Mouse (Mus musculus) heart, postnatal 36 days (tissue): ENCODE data around the gene Lin37. TPM values are rescaled to one million over a fixed set of nuclear protein-coding genes. Genes with fewer than 3 reads are reported as not detected.

ENCODE experiments used
- DNase-seq, 2 experiments: peaks; one replicate each; pipeline ENCODE4 v3.0.0; 2021 to 2022
- intact Hi-C: fragments of 180-260 bp; cut with DNase I; formaldehyde crosslinking; loops from one replicate; pipeline ENCODE4 v1.15.1; 2025
- microRNA-seq, 2 experiments: library from miRNA; unstranded; fragments of <30 nt; microRNA quantifications; one replicate each; pipeline ENCODE4 v1.2.0; 2021; ENCODE audit warnings: borderline number of aligned reads in 2 of 2
- total RNA-seq, 2 experiments: library from RNA; stranded (reverse); gene quantifications; 2 replicates each; pipeline ENCODE4 v1.2.3; 2021

Gene Lin37
- total RNA-seq, 2 experiments from 2014 or later, result 13.4 to 16.0 TPM

DNA sequence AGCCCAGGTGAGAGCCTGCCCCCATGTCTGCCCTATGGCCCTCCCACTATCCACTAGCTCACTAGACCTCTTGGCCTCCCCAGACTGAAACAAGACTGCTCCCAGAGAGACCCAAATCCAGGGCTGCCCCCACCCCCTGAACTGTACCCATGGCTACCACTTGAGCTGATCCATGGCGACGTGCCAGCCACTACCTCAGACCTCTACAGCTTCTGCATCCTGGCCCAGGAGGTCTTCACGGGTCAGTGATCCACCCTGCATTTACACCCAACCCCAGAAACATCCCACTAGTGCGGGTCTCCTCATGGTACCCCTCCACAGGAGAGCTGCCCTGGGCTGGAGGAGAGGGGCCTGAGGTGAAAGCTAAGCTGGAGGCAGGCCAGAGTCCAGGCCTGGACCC is 39.2 kb downstream of the Lin37 start:
- intact Hi-C loops, result no loop called here
- DNase-seq, result no peak

DNA sequence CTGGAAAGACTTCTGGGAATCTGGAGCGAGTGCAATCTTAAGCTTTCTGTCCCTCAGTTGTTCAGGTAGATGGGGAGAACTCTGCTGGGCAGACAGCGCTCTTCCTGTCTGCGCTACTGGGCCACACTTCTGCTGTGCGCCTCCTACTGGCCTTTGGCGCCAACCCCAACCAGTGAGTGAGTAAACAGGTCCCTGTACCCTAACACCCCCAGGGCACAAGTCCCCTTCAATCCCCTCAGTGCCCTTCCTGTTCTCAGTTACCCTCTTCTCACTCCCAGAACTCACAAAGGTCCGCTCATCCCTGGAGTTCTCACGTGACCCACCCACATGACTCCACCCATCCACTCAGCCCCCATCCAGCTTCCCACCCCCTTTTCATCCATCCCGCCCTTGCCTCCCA is 41.3 kb downstream of the Lin37 start:
- intact Hi-C loops, result no loop called here
- no peak for DNase-seq

DNA sequence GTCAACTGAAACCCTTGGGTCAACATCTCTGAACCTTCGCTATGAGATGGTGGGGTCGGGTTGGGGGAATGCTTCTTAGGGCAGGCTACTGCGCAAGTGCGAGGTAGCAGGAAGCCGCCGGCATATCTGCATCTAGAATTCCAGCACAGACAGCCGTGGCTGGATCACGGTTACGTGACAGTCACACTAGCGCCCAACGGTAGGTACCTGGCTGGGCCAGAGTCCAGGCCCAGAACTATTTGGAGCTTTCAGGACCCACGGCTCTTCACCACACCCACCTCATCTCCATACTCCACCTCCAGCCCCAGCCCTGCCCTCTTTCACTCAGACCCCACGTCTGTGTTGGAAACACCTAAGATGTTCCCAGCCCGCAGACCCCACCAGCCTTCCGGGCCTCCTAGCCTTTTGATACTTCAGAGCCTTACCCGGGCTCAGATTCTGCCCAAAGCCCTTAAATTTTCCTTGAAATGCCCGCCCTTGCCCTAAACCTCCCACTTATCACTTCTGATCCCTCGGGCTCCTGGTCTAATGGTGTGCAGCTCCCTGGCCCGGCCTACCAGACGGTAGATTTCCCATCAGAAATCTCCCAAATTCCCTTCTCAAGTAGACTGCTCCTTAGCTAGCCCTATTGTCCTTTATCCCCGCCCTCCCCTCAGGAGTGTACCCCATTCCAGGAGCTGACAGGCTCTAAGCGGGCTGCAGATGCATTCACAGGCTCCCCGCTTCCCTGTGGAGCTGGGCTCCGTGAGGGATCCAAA is 44.5 kb downstream of the Lin37 start:
- intact Hi-C loops, result no loop called here
- DNase-seq, result no peak

DNA sequence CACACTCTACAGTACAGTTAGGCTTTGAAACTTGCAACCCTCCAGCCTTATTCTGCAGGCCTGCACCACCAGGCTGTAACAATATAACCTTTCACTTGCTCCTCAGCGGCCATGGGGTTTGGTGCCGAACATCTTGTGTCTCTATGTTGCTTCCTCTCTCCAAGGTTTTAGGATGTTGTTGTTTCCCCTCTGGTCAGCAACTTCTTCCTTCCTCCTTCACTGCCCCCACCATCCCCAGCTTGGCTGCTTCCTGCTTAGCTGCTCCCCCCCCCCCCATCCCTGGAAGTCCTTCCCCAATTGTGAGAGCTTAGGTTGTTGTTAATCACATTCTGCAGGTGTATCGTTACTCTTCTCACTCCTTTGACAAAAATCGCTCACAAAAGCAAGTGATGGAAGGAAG is 51.6 kb downstream of the Lin37 start:
- intact Hi-C loops, result no loop called here
- no peak for DNase-seq

Small RNA genes within 50 kb of the gene (microRNA-seq; reads per million reads assigned to microRNA genes)
- gene Gm38670 (3.4 to 4.3 reads per million in 2 experiments), gene Mir3569 (0 to 1.3 reads per million in 2 experiments)

Other genes starting within 250 kb of the Lin37 start
- gene Syne4, start 245.0 kb downstream of the Lin37 start, total RNA-seq, result 1 to 10 TPM in 1 of 2 experiments, under 1 TPM in 1; 0.81 to 1.3 TPM
- under 1 TPM; 0.65 to 0.78 TPM for gene E130208F15Rik, start 238.1 kb downstream of the Lin37 start, total RNA-seq
- gene Sdhaf1, start 235.9 kb downstream of the Lin37 start, total RNA-seq, result 10 to 100 TPM; 12.0 to 12.5 TPM
- 1 to 10 TPM; 1.3 to 1.4 TPM for gene Lrfn3, start 197.1 kb downstream of the Lin37 start, total RNA-seq
- gene Tyrobp, start 146.1 kb downstream of the Lin37 start, total RNA-seq, result 10 to 100 TPM; 22.1 to 22.4 TPM
- not detected for gene Hcst, start 140.0 kb downstream of the Lin37 start, total RNA-seq
- gene Nfkbid, start 138.1 kb downstream of the Lin37 start, total RNA-seq, result under 1 TPM; 0.27 to 0.28 TPM
- gene Aplp1, start 114.3 kb downstream of the Lin37 start, total RNA-seq, result 1 to 10 TPM; 2.7 to 3.1 TPM
- not detected for gene Kirrel2, start 102.1 kb downstream of the Lin37 start, total RNA-seq
- gene Nphs1, start 101.5 kb downstream of the Lin37 start, total RNA-seq, result not detected
- gene Prodh2, start 66.2 kb downstream of the Lin37 start, total RNA-seq, result not detected
- under 1 TPM; 0.56 to 0.89 TPM for gene Arhgap33, start 24.8 kb downstream of the Lin37 start, total RNA-seq
- gene Hspb6, start 7.7 kb downstream of the Lin37 start, total RNA-seq, result 100 to 1,000 TPM; 749 to 757 TPM
- gene Proser3, start 7.5 kb downstream of the Lin37 start, total RNA-seq, result 1 to 10 TPM; 3.3 to 5.4 TPM
- 10 to 100 TPM; 62.9 to 63.4 TPM for gene U2af1l4, start 3.5 kb upstream of the Lin37 start, total RNA-seq
- gene Gm49396, start 3.5 kb upstream of the Lin37 start, total RNA-seq, result 1 to 10 TPM; 1.4 to 1.6 TPM
- gene Psenen, start 3.8 kb upstream of the Lin37 start, total RNA-seq, result 10 to 100 TPM; 75.8 to 81.6 TPM
- 1 to 10 TPM in 1 of 2 experiments, under 1 TPM in 1; 0.67 to 1.2 TPM for gene Igflr1, start 5.6 kb upstream of the Lin37 start, total RNA-seq
- gene Kmt2b, start 28.9 kb upstream of the Lin37 start, total RNA-seq, result 10 to 100 TPM; 18.5 to 20.5 TPM
- gene Zbtb32, start 39.1 kb upstream of the Lin37 start, total RNA-seq, result not detected
- gene Upk1a, start 53.0 kb upstream of the Lin37 start, total RNA-seq, result under 1 TPM; 0.19 to 0.56 TPM
- 1,000 to 10,000 TPM; 4,758 to 4,785 TPM for gene Cox6b1, start 66.3 kb upstream of the Lin37 start, total RNA-seq
- gene Etv2, start 76.0 kb upstream of the Lin37 start, total RNA-seq, result not detected
- gene Rbm42, start 90.5 kb upstream of the Lin37 start, total RNA-seq, result 10 to 100 TPM; 51.9 to 54.5 TPM
- gene Haus5, start 105.2 kb upstream of the Lin37 start, total RNA-seq, result 1 to 10 TPM; 6.0 to 6.4 TPM
- under 1 TPM in 1 of 2 experiments, not detected in 1; 0.49 TPM for gene Pmis2, start 111.8 kb upstream of the Lin37 start, total RNA-seq
- gene 2200002J24Rik, start 139.1 kb upstream of the Lin37 start, total RNA-seq, result not detected
- under 1 TPM in 1 of 2 experiments, not detected in 1; 0.14 TPM for gene Atp4a, start 152.4 kb upstream of the Lin37 start, total RNA-seq
- gene Tmem147, start 169.7 kb upstream of the Lin37 start, total RNA-seq, result 100 to 1,000 TPM; 236 to 272 TPM
- gene Gapdhs, start 183.8 kb upstream of the Lin37 start, total RNA-seq, result not detected
- 1 to 10 TPM; 1.7 to 2.9 TPM for gene Sbsn, start 191.6 kb upstream of the Lin37 start, total RNA-seq
- 1 to 10 TPM in 1 of 2 experiments, under 1 TPM in 1; 0.73 to 3.4 TPM for gene Dmkn, start 203.9 kb upstream of the Lin37 start, total RNA-seq
- not detected for gene Krtdap, start 228.1 kb upstream of the Lin37 start, total RNA-seq